Mouse (Mus musculus) left cerebral cortex, adult 18-20 months (tissue): Measurements from ENCODE around the gene Xbp1. TPM values are rescaled to one million over a fixed set of nuclear protein-coding genes. Genes with fewer than 3 reads are reported as not detected.

ENCODE experiments used
- DNase-seq, 2 experiments: peaks; one replicate each; pipeline ENCODE4 v3.0.0; 2021 to 2022; ENCODE audit warnings: low spot score in 2 of 2, mixed read lengths in 1 of 2
- total RNA-seq, 2 experiments: library from RNA; stranded (reverse); gene quantifications; 2 replicates each; pipeline ENCODE4 v1.2.3; 2021

Xbp1 gene
- total RNA-seq, 2 experiments from 2014 or later = 119 to 141 TPM

DNA sequence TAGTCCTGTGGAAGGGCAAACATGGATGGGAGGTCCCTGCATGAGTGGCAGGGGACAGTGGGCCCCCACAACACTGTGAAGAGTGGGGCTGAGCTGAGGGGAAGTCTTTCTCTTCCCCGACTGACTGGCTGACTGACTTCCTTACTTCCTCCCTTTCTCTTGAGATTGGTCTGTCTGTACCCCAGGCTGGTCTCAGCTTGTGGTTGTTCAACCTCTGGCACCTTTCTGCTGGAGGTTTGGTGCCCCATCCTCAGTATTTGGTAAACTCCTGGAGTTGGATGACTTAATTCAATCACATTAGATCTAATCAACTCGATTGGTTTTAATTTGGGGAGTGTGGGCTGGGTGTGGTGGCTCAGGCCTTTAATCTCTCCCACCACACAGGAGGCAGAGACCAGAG is 46.0 kb downstream of the Xbp1 start:
- no peak for DNase-seq

DNA sequence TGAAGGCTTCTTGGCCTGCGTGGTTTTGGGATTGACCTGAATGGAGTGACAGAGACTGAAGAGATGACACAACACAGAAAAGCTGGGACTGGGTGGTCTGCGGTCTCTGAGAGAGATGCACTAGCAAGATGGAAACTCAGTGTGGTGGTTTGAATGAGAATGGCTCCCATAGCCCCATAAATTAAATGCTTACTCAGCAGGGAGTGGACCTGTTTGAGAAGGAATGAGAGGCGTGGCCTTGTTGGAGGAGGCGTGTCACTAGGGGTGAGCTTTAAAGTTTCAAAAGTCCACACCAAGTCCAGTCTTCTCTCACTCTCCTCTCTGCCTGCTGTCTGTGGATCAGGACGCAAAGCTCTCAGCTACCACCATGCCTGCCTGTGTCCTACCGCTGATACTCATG is 47.2 kb downstream of the Xbp1 start:
- DNase-seq = no peak

DNA sequence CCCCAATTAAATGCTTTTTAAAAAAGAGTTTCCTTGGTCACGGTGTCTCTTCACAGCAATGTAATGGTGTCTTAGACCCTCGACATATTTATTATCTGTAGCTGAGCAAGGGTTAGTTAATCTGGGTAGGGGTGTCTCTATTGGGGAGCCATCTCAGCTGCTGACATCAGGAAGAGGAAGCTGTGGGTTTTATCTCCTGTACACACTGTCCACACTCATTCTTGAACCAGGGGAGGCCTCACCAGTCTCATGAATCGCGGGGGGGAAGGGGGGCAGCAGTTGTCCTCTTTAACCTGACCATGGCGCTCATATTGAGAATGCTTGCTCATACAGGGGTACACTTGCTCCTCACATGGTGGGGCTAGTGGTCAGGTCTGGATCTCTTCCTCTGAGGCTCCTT is 47.6 kb downstream of the Xbp1 start:
- DNase-seq = no peak

DNA sequence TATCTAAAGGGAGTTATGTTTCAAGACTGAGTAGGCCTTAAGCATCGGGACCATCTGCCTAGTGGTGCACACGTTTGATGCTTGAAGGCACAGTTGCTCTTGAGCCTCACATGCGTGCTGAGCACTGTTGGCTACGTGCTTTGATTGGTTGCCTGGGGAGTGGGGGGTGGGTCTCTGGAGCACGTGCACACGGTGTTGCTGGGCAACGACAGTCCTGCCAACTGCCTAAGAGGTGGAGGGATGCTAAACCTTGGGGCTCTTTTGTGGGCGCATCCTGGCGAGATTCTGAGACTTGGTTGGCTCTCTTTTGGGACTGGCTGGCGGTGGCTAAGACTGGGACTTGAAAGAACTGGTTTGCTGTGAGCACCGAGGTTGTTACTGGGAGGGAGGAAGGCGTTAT is 49.0 kb downstream of the Xbp1 start, which contains the start of gene Ankrd36:
TSS of gene Ankrd36 (plus strand) at position 211 of the 400 bp plus-strand sequence.
- no peak for DNase-seq

DNA sequence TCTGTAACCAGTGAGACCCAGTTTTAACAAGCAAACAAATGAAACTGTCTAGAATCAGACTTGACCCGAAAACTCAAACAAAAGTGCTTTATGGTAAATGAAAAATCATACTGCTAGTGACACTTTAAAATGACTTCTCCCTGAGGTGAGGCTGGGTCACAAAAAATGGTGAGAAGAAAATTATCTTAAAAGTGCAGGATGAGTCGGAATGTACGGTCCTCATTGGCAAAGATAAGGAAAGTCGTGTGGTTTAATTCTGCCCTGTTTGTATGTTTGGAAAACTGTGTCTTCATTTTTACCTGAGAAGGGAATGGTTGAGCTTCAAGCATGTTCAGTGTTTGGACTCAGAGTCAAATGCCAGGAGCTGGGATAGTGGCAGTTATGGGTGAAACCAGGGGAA is 51.4 kb downstream of the Xbp1 start:
- no peak for DNase-seq

DNA sequence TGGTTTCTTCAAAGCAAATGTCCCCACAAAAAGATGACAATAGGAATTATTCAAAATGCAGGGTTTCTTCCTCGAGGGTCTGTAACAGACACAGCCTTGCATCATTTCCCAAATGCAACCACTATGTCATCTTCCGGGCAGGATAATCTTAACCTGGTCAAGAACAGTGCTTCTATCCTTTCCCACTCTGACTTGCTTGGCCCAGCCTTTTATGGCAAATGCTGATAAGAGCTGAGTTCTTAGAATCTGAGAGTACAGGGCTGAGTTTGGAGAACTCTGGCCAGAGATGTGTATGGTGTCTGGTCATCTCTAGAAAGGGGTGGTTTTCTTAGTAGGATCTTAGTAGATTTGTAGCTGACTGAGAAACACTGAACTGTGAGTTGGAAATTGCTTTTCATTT is 53.4 kb downstream of the Xbp1 start:
- no peak for DNase-seq

DNA sequence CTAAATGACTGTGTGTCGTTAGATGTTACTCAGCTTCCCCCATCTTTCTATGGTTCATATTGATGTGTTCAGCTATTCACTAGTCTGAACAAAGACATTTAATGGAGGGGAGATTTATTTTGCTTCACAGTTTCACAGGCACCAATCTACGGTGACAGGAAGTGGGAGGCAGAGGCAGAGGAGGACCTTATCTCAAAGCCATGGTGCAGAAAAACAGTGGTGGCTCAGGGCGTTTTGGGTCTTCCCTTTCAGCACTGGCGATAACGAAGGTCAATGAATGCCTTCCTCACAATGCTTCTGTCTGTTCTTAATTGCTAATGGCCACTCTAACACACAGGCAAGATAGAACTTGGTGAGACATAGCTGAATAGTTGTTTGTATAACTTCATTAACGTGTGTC is 54.6 kb downstream of the Xbp1 start:
- no peak for DNase-seq

Other genes with a start within 250 kb of the Xbp1 start
- gene Znrf3, start 75.8 kb upstream of the Xbp1 start, total RNA-seq = 10 to 100 TPM; 16.7 to 17.5 TPM
- 10 to 100 TPM; 18.0 to 18.7 TPM for gene Ccdc117, start 21.5 kb downstream of the Xbp1 start, total RNA-seq
- not detected for gene Ankrd36, start 49.0 kb downstream of the Xbp1 start, total RNA-seq
- gene Mrps24, start 195.0 kb downstream of the Xbp1 start, total RNA-seq = 10 to 100 TPM; 65.5 to 65.9 TPM
- 10 to 100 TPM; 64.2 to 78.5 TPM for gene Urgcp, start 241.7 kb downstream of the Xbp1 start, total RNA-seq